Mouse (Mus musculus) lung, embryonic 16.5 days (tissue): ENCODE data around the gene Tnfsf12. TPM values are rescaled to one million over a fixed set of nuclear protein-coding genes. Genes with fewer than 3 reads are reported as not detected.
A peak's percentile ranks its signal among the peaks of the same experiment; 100 is the strongest.

Experiments
- ATAC-seq: fragments of 200-750 bp; cut with Nextera tagmentation; 2 replicates; pipeline ENCODE4 v1.8.0; 2017; ENCODE audit warnings: low read depth, mild to moderate bottlenecking, moderate library complexity
- H3K27ac ChIP-seq: fragments of 300-500 bp; sonication (generic); 2 replicates; pipeline ENCODE4 v1.5.1; 2014; ENCODE audit warnings: mild to moderate bottlenecking, control low read depth, low read length
- H3K27me3 ChIP-seq: fragments of 300-500 bp; sonication (generic); 2 replicates; pipeline ENCODE4 v1.6.1; 2014; ENCODE audit warnings: low read depth, low read length, mixed read lengths; ENCODE audit not compliant: control insufficient read depth, insufficient read depth
- H3K36me3 ChIP-seq: fragments of 300-500 bp; sonication (generic); 2 replicates; pipeline ENCODE4 v1.6.1; 2014; ENCODE audit warnings: low read length; ENCODE audit not compliant: control insufficient read depth, insufficient read depth
- H3K4me1 ChIP-seq: fragments of 300-500 bp; sonication (generic); replicated peaks from 2 replicates; pipeline ENCODE4 v1.6.1; 2014; ENCODE audit warnings: low read length, mixed read lengths; ENCODE audit not compliant: control insufficient read depth, insufficient read depth
- H3K4me2 ChIP-seq: fragments of 300-500 bp; sonication (generic); 2 replicates; pipeline ENCODE4 v1.6.1; 2014; ENCODE audit warnings: low read depth, low read length, control low read depth
- H3K4me3 ChIP-seq: fragments of 300-500 bp; sonication (generic); 2 replicates; pipeline ENCODE4 v1.5.1; 2014; ENCODE audit warnings: mild to moderate bottlenecking, low read length, control low read depth
- H3K9ac ChIP-seq: fragments of 300-500 bp; sonication (generic); 2 replicates; pipeline ENCODE4 v1.6.1; 2014; ENCODE audit warnings: low read length, control low read depth
- H3K9me3 ChIP-seq: fragments of 300-500 bp; sonication (generic); 2 replicates; pipeline ENCODE4 v1.6.1; 2016; ENCODE audit warnings: low read length; ENCODE audit not compliant: control insufficient read depth
- WGBS: fragments of 180-500 bp; shearing (Covaris S2); extraction: QIAGEN DNeasy Blood & Tissue Kit; methylation state at CpG from one replicate; pipeline ENCODE4 v1.1.7; 2014; 5-methylcytosine and 5-hydroxymethylcytosine counted together
- polyA plus RNA-seq: library from polyadenylated mRNA; unstranded; fragments of >200 nt; fragmentation: Nextera tagmentation; extraction: Ambion mirVana; gene quantifications from 2 replicates; pipeline ENCODE4 v1.2.1, GENCODE M21; 2015

Tnfsf12 gene
- polyA plus RNA-seq, 1 experiment from 2014 or later, result 10.6 TPM

- Histone ChIP-seq H3K4me2 (no peak overlapping the region), H3K9ac (peak overlapping the region; percentile 50), H3K27me3 (no peaks in the 10 kb centered on the region), H3K27ac (peak overlapping the region; percentile 95), H3K36me3 (no peaks in the 10 kb centered on the region), H3K4me1 (peaks cover 45% of the 10 kb centered on the region), H3K9me3 (no peaks in the 10 kb centered on the region), H3K4me3 (no peak overlapping the region)
- ATAC-seq, result no peak
- WGBS, result 90% methylated on average over 6 of the region's 6 CpGs
Measured at GRCm38 (mm10) chr11:69684936-69685335, 10.7 kb downstream of the Tnfsf12 start.

- Histone ChIP-seq H3K9me3 (no peaks in the 10 kb centered on the region), H3K4me2 (no peak overlapping the region), H3K9ac (no peak overlapping the region), H3K4me3 (no peak overlapping the region), H3K27ac (peak overlapping the region; percentile 95; the same call in 1 of the 2 replicates), H3K4me1 (peaks cover 48% of the 10 kb centered on the region), H3K27me3 (no peaks in the 10 kb centered on the region), H3K36me3 (0 out of 2 replicates have a peak, but pooled peaks cover 2% of the 10 kb centered on the region)
- no peak for ATAC-seq
- 80% methylated on average over 12 of the region's 12 CpGs for WGBS
Measured at GRCm38 (mm10) chr11:69684128-69684745, 11.4 kb downstream of the Tnfsf12 start.

GRCm38 (mm10) chr11:69683576-69683975, 12.1 kb downstream of the Tnfsf12 start:
- H3K36me3 ChIP-seq, result peaks cover 4% of the 10 kb centered on the region
- H3K4me1 ChIP-seq, result peaks cover 48% of the 10 kb centered on the region
- WGBS, result 65% methylated on average over 7 of the region's 7 CpGs
- peak overlapping the region; percentile 97 for H3K27ac ChIP-seq
- no peaks in the 10 kb centered on the region for H3K9me3 ChIP-seq
- H3K4me2 ChIP-seq, result peak overlapping the region; percentile 78; the same call in 1 of the 2 replicates
- H3K9ac ChIP-seq, result peak overlapping the region; percentile 66
- H3K4me3 ChIP-seq, result no peak overlapping the region
- no peak for ATAC-seq
- H3K27me3 ChIP-seq, result no peaks in the 10 kb centered on the region

GRCm38 (mm10) chr11:69682840-69683533, 12.7 kb downstream of the Tnfsf12 start:
- Histone ChIP-seq H3K27ac (peak overlapping the region; percentile 97), H3K36me3 (peaks cover 10% of the 10 kb centered on the region), H3K9me3 (no peaks in the 10 kb centered on the region), H3K9ac (peak overlapping the region; percentile 66), H3K4me1 (peaks cover 48% of the 10 kb centered on the region), H3K4me2 (peak overlapping the region; percentile 78), H3K27me3 (no peaks in the 10 kb centered on the region), H3K4me3 (peak overlapping the region; percentile 88)
- 11% methylated on average over 12 of the region's 12 CpGs for WGBS
- peak; percentile 46 for ATAC-seq

- ATAC-seq, result no peak
- peaks cover 16% of the 10 kb centered on the region for H3K36me3 ChIP-seq
- H3K4me1 ChIP-seq, result peaks cover 48% of the 10 kb centered on the region
Measured at GRCm38 (mm10) chr11:69682209-69682839, 13.3 kb downstream of the Tnfsf12 start.

GRCm38 (mm10) chr11:69681314-69682208, 14.1 kb downstream of the Tnfsf12 start, which contains the start of gene Senp3:
Senp3 (minus strand) TSS chr11:69682084.
- Histone ChIP-seq H3K4me1 (peaks cover 42% of the 10 kb centered on the region), H3K36me3 (peaks cover 22% of the 10 kb centered on the region), H3K9me3 (no peaks in the 10 kb centered on the region), H3K9ac (peak within 1 kb of the TSS; percentile 92), H3K27ac (peak within 1 kb of the TSS; percentile 97), H3K4me2 (peak within 1 kb of the TSS; percentile 94), H3K4me3 (peak within 1 kb of the TSS; percentile 88), H3K27me3 (no peaks in the 10 kb centered on the region)
- ATAC-seq, result peak; percentile 93
- under 1% methylated on average over 53 of the region's 80 CpGs for WGBS

More at GRCm38 (mm10) chr11:69682209-69682839, 13.3 kb downstream of the Tnfsf12 start:
- Histone ChIP-seq H3K9ac (peak overlapping the region; percentile 92), H3K4me3 (peak overlapping the region; percentile 88), H3K27me3 (no peaks in the 10 kb centered on the region), H3K9me3 (no peaks in the 10 kb centered on the region), H3K4me2 (peak overlapping the region; percentile 78), H3K27ac (peak overlapping the region; percentile 97)
- WGBS, result 14% methylated on average over 24 of the region's 24 CpGs

- H3K36me3 ChIP-seq, result peaks cover 22% of the 10 kb centered on the region
- H3K4me3 ChIP-seq, result peak overlapping the region; percentile 88
- peak overlapping the region; percentile 92; the same call in 1 of the 2 replicates for H3K9ac ChIP-seq
- H3K27ac ChIP-seq, result no peak overlapping the region
- H3K9me3 ChIP-seq, result no peaks in the 10 kb centered on the region
- 87% methylated on average over 30 of the region's 30 CpGs for WGBS
- peaks cover 30% of the 10 kb centered on the region for H3K4me1 ChIP-seq
- peak overlapping the region; percentile 94 for H3K4me2 ChIP-seq
- H3K27me3 ChIP-seq, result no peaks in the 10 kb centered on the region
- ATAC-seq, result no peak
Measured at GRCm38 (mm10) chr11:69680136-69680855, 15.4 kb downstream of the Tnfsf12 start.

- no peak for ATAC-seq
- Histone ChIP-seq H3K27ac (no peak overlapping the region), H3K9me3 (no peaks in the 10 kb centered on the region), H3K36me3 (peaks cover 27% of the 10 kb centered on the region), H3K4me3 (no peak overlapping the region), H3K4me1 (peaks cover 25% of the 10 kb centered on the region), H3K27me3 (no peaks in the 10 kb centered on the region), H3K9ac (no peak overlapping the region), H3K4me2 (no peak overlapping the region)
- 100% methylated on average over 2 of the region's 2 CpGs for WGBS
Measured at GRCm38 (mm10) chr11:69679144-69679543, 16.5 kb downstream of the Tnfsf12 start.
